Mouse (Mus musculus) stomach, postnatal 0 days (tissue): ENCODE measurements at regions not wholly inside any gene's neighbourhood (a gene's known extent, or its start where the extent isn't known, plus 50 kb on each side); places are given as distances from the start of the nearest gene placed in this dataset.
A peak's percentile ranks its signal among the peaks of the same experiment; 100 is the strongest.

Source experiments
- ATAC-seq: fragments of 200-750 bp; cut with Nextera tagmentation; 2 replicates; pipeline ENCODE4 v1.8.0; 2017; ENCODE audit not compliant: low FRiP score, low TSS enrichment
- DNase-seq: peaks from one replicate; pipeline ENCODE4 v3.0.0-alpha.2; 2016; ENCODE audit warnings: low spot score
- H3K27ac ChIP-seq: fragments of 300-500 bp; sonication (generic); replicated peaks from 2 replicates; pipeline ENCODE4 v1.5.1; 2014; ENCODE audit warnings: mild to moderate bottlenecking, control low read depth
- H3K27me3 ChIP-seq: fragments of 300-500 bp; sonication (generic); 2 replicates; pipeline ENCODE4 v1.6.1; 2014; ENCODE audit warnings: low read length; ENCODE audit not compliant: control insufficient read depth, insufficient read depth
- H3K36me3 ChIP-seq: fragments of 300-500 bp; sonication (generic); 2 replicates; pipeline ENCODE4 v1.6.1; 2014; ENCODE audit warnings: low read length, mixed read lengths; ENCODE audit not compliant: control insufficient read depth, insufficient read depth
- H3K4me1 ChIP-seq: fragments of 300-500 bp; sonication (generic); replicated peaks from 2 replicates; pipeline ENCODE4 v1.6.1; 2014; ENCODE audit warnings: antibody characterized with exemption; ENCODE audit not compliant: control insufficient read depth, insufficient read depth
- H3K4me2 ChIP-seq: fragments of 300-500 bp; sonication (generic); replicated peaks from 2 replicates; pipeline ENCODE4 v1.6.1; 2014; ENCODE audit warnings: low read depth, mild to moderate bottlenecking, control low read depth, moderate library complexity
- H3K4me3 ChIP-seq: fragments of 300-500 bp; sonication (generic); 2 replicates; pipeline ENCODE4 v1.5.1; 2014; ENCODE audit warnings: low read depth, low read length, control low read depth
- H3K9ac ChIP-seq: fragments of 300-500 bp; sonication (generic); 2 replicates; pipeline ENCODE4 v1.6.1; 2014; ENCODE audit warnings: mild to moderate bottlenecking, low read length, control low read depth, mixed read lengths
- H3K9me3 ChIP-seq: fragments of 300-500 bp; sonication (generic); 2 replicates; pipeline ENCODE4 v1.6.1; 2016; ENCODE audit warnings: low read length; ENCODE audit not compliant: control insufficient read depth
- CTCF ChIP-seq: IDR thresholded peaks from 2 replicates; pipeline ENCODE4 v1.5.1; 2016; ENCODE audit warnings: antibody characterized with exemption, low read depth, mild to moderate bottlenecking, moderate library complexity
- EP300 ChIP-seq: optimal IDR thresholded peaks from 2 replicates; pipeline ENCODE3; 2016; ENCODE audit warnings: antibody characterized with exemption
- WGBS: fragments of 180-500 bp; shearing (Covaris S2); extraction: QIAGEN DNeasy Blood & Tissue Kit; methylation state at CpG from one replicate; pipeline ENCODE4 v1.1.7; 2014; 5-methylcytosine and 5-hydroxymethylcytosine counted together

DNA sequence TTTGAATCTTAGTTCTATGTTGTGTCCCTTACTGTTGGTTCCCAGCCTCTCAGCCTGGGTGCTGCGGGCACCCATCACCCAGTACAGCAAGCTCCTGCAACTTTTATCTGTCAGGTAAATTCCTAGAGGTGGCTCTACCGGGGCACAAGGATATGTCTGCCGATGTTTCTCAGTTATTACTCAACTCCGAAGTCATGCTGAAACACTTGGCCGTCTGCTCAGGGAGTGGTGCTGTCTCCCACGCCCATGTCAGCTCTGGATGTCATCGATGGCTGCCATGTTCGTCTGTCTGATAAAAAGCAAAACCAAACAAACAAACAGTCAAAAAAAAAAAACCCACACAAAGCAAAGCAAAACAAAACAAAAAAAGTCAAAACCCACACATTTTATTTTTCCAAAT is 171.4 kb downstream of the Bmp7 start:
- DNase-seq (no peak), ATAC-seq (no peak)
- Histone ChIP-seq H3K27me3 (no peaks in the 10 kb centered on the region), H3K4me1 (no peaks in the 10 kb centered on the region), H3K27ac (no peak overlapping the region), H3K4me3 (no peak overlapping the region), H3K9me3 (no peaks in the 10 kb centered on the region), H3K9ac (no peak overlapping the region), H3K36me3 (no peaks in the 10 kb centered on the region), H3K4me2 (no peak overlapping the region)
- 64% methylated on average over 8 of the region's 8 CpGs for WGBS
- TF ChIP-seq EP300: no peak
- no peak for TF ChIP-seq CTCF

DNA sequence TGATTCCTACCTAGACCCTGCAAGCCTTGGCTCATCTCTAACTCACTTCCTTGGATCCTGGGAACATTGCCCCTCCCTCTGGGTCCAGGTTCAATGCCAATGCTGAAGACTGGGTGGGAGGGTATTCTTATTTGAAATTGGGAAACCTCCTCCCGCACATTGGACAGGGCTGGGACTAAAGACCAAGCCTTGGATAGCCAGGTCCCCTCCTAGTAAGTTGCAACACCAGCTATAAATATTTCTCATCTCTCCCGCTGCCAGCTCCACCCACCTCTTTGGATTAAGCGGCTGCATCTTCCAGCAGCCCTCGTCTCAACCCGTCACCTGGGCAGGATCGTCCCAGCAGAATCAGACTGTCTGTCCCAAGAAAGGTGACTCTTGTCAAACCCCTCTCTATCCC is 170.1 kb downstream of the Bmp7 start:
- ATAC-seq: no peak

DNA sequence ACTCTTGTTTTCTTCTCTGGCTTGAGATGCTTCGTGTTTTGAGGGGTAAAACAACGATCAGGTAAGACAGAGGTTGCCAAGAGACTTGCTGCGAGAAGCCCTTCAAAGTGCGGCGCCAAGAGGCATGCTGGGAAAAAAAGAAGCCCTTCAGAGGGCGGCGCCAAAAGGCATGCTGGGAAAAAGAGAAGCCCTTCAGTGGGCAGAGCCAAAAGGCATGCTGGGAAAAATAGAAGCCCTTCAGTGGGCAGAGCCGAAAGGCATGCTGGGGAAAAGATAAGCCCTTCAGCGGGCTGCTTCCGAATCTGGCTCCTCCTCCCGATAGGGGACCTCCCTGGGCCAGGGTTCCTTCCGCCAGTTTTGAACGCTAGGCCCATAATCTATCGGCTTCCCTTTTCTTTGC is 169.5 kb downstream of the Bmp7 start:
- ATAC-seq: no peak
- H3K27me3 ChIP-seq: no peaks in the 10 kb centered on the region
- H3K4me1 ChIP-seq: no peaks in the 10 kb centered on the region
- H3K36me3 ChIP-seq: no peaks in the 10 kb centered on the region
- H3K4me3 ChIP-seq: no peak overlapping the region
- no peak for TF ChIP-seq EP300
- no peak for TF ChIP-seq CTCF
- 89% methylated on average over 14 of the region's 14 CpGs for WGBS
- no peak overlapping the region for H3K9ac ChIP-seq
- DNase-seq: no peak
- no peak overlapping the region for H3K27ac ChIP-seq
- no peak overlapping the region for H3K4me2 ChIP-seq
- H3K9me3 ChIP-seq: no peaks in the 10 kb centered on the region

More for the DNA sequence above, 170.1 kb downstream of the Bmp7 start:
- 53% methylated on average over 6 of the region's 6 CpGs for WGBS
- Histone ChIP-seq H3K27ac (no peak overlapping the region), H3K36me3 (no peaks in the 10 kb centered on the region), H3K9me3 (no peaks in the 10 kb centered on the region), H3K9ac (no peak overlapping the region), H3K27me3 (no peaks in the 10 kb centered on the region), H3K4me1 (no peaks in the 10 kb centered on the region), H3K4me3 (no peak overlapping the region), H3K4me2 (no peak overlapping the region)
- no peak for DNase-seq
- no peak for TF ChIP-seq EP300
- TF ChIP-seq CTCF: no peak

DNA sequence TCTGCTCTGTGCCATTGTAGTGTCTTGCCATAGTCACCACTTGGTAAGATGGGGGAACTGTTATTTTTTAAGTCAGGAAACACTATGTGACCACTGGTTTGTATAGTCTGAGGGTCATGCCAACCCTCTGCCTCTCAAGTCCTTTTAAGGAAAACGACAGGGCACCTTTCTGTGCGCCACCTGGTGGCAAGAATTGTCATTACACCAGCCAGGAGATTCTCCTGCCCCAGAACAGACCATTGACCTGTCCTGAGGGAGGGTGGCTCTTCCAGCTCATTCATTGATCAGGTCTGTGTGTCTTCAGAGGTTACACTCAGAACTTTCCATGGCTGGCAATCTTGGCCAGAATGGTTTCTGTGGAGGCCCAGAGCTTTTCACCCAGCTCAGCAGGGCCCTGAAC is 166.9 kb downstream of the Bmp7 start:
- Histone ChIP-seq H3K27ac (no peak overlapping the region), H3K4me1 (no peaks in the 10 kb centered on the region), H3K4me3 (no peak overlapping the region), H3K9me3 (no peaks in the 10 kb centered on the region), H3K27me3 (no peaks in the 10 kb centered on the region), H3K36me3 (no peaks in the 10 kb centered on the region), H3K9ac (no peak overlapping the region), H3K4me2 (no peak overlapping the region)
- DNase-seq: peak; percentile 69
- 2% methylated on average over 2 of the region's 2 CpGs for WGBS
- ATAC-seq: 0 out of 2 replicates have a peak, but pooled peaks have one; percentile 22
- peak; percentile 86 for TF ChIP-seq CTCF
- TF ChIP-seq EP300: no peak

DNA sequence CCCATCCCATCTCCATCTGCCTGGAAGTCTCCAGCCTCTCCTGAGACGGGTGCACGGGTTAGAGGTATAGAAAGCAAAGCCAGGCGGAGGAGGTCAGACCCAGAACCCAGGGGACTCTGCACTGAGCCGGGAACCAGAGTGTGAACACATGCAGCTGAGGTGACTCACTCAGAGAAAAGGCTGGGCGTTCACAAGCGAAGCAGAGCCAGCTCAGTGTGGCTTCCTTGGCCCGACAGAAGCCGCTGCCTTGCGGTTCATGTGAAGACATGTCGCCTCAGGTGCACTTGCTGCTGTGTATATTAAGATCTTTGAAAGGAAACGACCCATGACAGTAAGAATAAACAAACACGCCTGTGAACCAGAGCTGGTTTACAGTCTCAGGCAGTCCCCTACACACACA is 163.6 kb downstream of the Bmp7 start:
- Histone ChIP-seq H3K36me3 (no peaks in the 10 kb centered on the region), H3K27ac (no peak overlapping the region), H3K27me3 (no peaks in the 10 kb centered on the region), H3K4me2 (no peak overlapping the region), H3K4me1 (no peaks in the 10 kb centered on the region), H3K4me3 (no peak overlapping the region), H3K9ac (no peak overlapping the region), H3K9me3 (no peaks in the 10 kb centered on the region)
- WGBS: 33% methylated on average over 12 of the region's 12 CpGs
- ATAC-seq (peak; percentile 46; the same call in 1 of the 2 replicates), DNase-seq (no peak)
- no peak for TF ChIP-seq EP300
- no peak for TF ChIP-seq CTCF

DNA sequence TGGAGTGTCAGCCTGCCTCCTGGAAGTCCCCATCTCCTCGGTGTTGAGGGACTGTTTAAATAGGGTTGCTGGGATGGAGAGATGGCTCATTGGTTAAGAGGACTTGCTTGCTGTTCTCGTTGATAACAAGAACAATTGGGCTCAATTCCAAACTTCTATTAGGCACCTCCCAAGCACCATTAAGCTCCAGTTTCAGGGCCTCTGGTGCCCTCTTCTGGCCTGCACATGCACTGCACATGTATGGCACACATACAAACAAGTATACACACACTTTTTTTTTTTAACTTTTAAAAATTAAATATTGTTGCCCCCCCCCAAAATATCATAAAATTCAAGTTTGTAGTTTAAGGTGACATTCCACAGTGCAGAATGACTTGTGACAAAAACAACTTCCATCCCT is 162.3 kb downstream of the Bmp7 start:
- H3K4me3 ChIP-seq: no peak overlapping the region
- no peak for DNase-seq

More for the DNA sequence above, 162.3 kb downstream of the Bmp7 start:
- Histone ChIP-seq H3K9me3 (no peaks in the 10 kb centered on the region), H3K36me3 (no peaks in the 10 kb centered on the region), H3K4me1 (no peaks in the 10 kb centered on the region), H3K9ac (no peak overlapping the region), H3K27ac (no peak overlapping the region), H3K4me2 (no peak overlapping the region), H3K27me3 (no peaks in the 10 kb centered on the region)
- whole genome bisulfite sequencing: 55% methylated on average over 2 of the region's 2 CpGs
- no peak for ATAC-seq
- TF ChIP-seq EP300: no peak
- TF ChIP-seq CTCF: peak; percentile 51
